Mouse (Mus musculus) C2C12 (cell line): ENCODE data around the gene Fh1.

Experiments
- CTCF ChIP-seq: IDR thresholded peaks from one replicate; pipeline ENCODE4 v1.5.1; 2011; ENCODE audit not compliant: control insufficient read depth, insufficient read depth, insufficient read length
- MAX ChIP-seq: IDR thresholded peaks from one replicate; pipeline ENCODE4 v1.6.1; 2011; ENCODE audit warnings: mild to moderate bottlenecking, control low read depth
- MYOG ChIP-seq: IDR thresholded peaks from one replicate; pipeline ENCODE4 v1.6.1; 2011; ENCODE audit not compliant: control insufficient read depth, insufficient read length; ENCODE audit errors: extremely low read depth
- USF1 ChIP-seq: IDR thresholded peaks from one replicate; pipeline ENCODE4 v1.6.1; 2011; ENCODE audit warnings: low read depth, mild to moderate bottlenecking, control low read depth, moderate library complexity

DNA sequence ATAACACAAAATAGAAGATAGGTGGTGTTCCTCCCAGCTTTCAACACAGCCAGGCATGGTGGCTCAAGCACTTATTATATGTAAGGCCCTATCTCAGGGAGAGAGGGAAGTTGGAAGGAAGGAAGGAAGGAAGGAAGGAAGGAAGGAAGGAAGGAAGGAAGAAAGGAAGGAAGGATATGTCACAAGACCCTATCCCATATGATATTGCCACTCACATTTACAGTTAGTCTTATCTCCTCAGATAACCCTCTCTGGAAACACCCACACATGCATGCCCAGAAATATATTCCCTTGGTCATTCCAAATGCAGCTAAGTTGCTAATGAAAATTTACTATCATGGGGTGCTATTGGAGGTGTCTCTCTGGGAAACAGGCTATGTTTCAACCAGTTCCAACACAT, 63.6 kb downstream of the Fh1 start:
- TF ChIP-seq CTCF (no peak), MAX (no peak), USF1 (no peak), MYOG (no peak)
